Mouse (Mus musculus): ENCODE data around the gene Trmt10a.

Trmt10a gene

GRCm38 (mm10) chr3:138197556-138197955, 54.3 kb downstream of the Trmt10a start:
- DNase-seq (ENCODE audit: low spot score), result no peak

GRCm38 (mm10) chr3:138197973-138198721, 54.9 kb downstream of the Trmt10a start:
- DNase-seq (ENCODE audit: low spot score), result peak; percentile 85

GRCm38 (mm10) chr3:138198722-138199068, 55.4 kb downstream of the Trmt10a start:
- no peak for DNase-seq (ENCODE audit: low spot score)

GRCm38 (mm10) chr3:138208821-138209220, 65.6 kb downstream of the Trmt10a start:
- no peak for DNase-seq (ENCODE audit: low spot score)

All from ovary, postnatal 14 days (tissue).